Mouse (Mus musculus) Patski (cell line): ENCODE results near the gene Susd1. TPM values are rescaled to one million over a fixed set of nuclear protein-coding genes. Genes with fewer than 3 reads are reported as not detected.

Experiments
- ATAC-seq: fragments of 100-300 bp; one replicate; pipeline ENCODE4 v1.8.0; 2021
- CTCF ChIA-PET: fragments of 350-600 bp; sonication (Branson Sonifier 250); formaldehyde crosslinking; loops from one replicate; lab custom pipeline; 2022; ENCODE audit warnings: inconsistent platforms; lab: Charles Lee
- POLR2A ChIA-PET: fragments of 350-600 bp; sonication (Branson Sonifier 250); formaldehyde crosslinking; loops from one replicate; lab custom pipeline; 2022; ENCODE audit warnings: antibody characterized with exemption, inconsistent platforms; lab: Charles Lee
- DNase-seq: peaks from one replicate; pipeline ENCODE4 v3.0.0-alpha.2; 2011; ENCODE audit warnings: low read depth, low spot score
- H3K27me3 ChIP-seq: fragments of 371-371 bp; one replicate; pipeline ENCODE4 v1.5.1; 2021
- CTCF ChIP-seq: fragments of 100-300 bp; IDR thresholded peaks from one replicate; pipeline ENCODE4 v1.5.1; 2021
- in situ Hi-C: fragments of 300-500 bp; cut with MboI; formaldehyde crosslinking; loops from 3 replicates; pipeline ENCODE4 v1.11.1; 2018; ENCODE audit warnings: low pct_unique_long_range_greater_than_20kb, mixed read lengths
- polyA plus RNA-seq: library from polyadenylated mRNA; unstranded; gene quantifications from one replicate; pipeline ENCODE4 v1.2.3, GENCODE M21; 2021

Susd1 gene
- polyA plus RNA-seq, 1 experiment from 2014 or later: 2.1 TPM

DNA sequence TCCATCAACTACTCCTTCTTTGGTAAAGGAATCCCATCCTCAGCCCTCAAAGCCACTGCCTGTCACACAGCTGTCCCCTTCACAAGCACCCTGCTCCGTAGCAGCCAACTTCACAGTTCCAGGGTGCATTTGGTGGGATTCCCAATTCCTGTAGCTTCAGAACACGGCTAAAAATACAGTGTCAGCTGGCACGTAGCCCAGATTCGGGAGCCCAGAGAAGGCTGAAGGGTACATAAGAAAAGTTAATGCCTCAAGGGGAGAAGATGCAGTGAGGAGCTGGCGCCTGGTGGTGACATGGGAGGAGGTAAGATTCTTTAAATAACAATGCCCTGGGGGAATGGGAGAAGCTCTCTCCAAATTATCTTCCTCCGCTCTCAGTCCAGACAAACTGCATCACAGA, 34.1 kb downstream of the Susd1 start:
- in situ Hi-C loops: no loop called here
- ATAC-seq: no peak
- TF ChIP-seq CTCF: no peak
- POLR2A ChIA-PET: no interaction called here
- no peaks in the 10 kb centered on the region for H3K27me3 ChIP-seq
- no peak for DNase-seq
- CTCF ChIA-PET: interaction anchor here (1.1 kb wide), 1 partner anchor 22 kb away, joined by 3 read pairs; no protein-coding TSS in a partner anchor

DNA sequence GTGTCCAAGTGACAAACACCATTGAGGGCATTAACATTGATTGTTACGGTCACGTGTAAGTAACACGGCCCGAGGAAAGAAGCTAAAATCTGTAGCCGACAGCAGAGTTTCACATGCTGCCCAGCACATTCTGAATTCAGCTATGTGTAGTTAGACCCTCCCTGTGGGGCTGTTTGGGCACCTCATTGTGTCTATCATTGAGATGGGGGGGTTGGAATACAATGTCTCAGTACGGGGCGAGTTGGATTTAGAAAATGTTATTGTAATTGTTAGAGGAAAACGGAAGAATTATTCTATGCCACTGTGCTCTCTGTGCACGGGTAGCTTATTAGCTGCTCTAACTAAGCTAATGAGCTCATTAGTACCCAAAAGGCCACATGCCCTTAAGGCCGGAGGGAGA, 37.5 kb downstream of the Susd1 start:
- ATAC-seq: no peak

DNA sequence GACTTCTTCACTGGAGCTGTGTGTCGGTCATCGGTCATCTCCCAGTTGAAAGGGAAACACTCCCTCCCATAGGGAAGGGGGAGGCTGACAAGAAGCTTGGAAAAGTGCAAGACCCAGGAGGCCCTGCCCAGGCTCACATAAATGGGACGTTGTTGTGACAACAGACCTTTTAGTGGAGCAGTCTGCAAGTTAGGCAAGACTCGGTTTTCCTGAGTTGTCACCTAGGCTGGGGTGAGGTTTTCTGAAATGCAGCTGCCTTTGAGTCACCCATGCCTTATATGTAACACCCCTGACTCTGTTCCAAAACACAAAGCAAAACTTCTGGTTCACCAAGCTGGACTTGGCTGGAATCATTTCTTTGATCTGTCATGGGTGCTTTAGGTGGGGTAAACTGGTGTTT, 39.1 kb downstream of the Susd1 start:
- DNase-seq (no peak), ATAC-seq (no peak)
- no peak for TF ChIP-seq CTCF
- POLR2A ChIA-PET: no interaction called here
- H3K27me3 ChIP-seq: no peaks in the 10 kb centered on the region
- CTCF ChIA-PET: interaction anchor here (0.7 to 1.1 kb wide), 2 partner anchors 11 to 34 kb away, joined by 3 to 4 read pairs; no protein-coding TSS in a partner anchor
- in situ Hi-C loops: no loop called here

More for the DNA sequence above, 37.5 kb downstream of the Susd1 start:
- no peaks in the 10 kb centered on the region for H3K27me3 ChIP-seq
- DNase-seq: no peak
- no peak for TF ChIP-seq CTCF
- ChIA-PET POLR2A (no interaction called here), CTCF (interaction anchor here (1.1 kb wide), 1 partner anchor 13 kb away, joined by 4 read pairs; no protein-coding TSS in a partner anchor)
- in situ Hi-C loops: no loop called here

DNA sequence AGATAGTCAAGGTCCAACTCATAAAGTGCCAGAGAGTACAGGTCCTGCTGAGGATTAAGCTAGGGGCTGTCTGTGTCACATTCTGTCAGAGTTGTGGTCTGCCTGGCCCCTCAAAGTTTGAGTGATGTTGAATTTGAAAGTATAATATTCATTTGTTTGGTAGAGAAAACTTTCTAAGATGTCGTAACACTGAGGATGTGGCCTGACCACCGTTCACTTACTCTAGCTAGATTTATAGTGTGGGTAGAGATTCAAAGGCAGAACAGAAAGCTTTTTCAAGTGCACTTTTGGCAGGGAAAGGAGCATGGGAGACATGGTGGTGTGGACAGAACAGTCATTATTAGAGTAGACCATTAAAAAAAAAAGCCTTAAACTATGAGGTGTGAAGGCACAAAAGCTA, 42.9 kb downstream of the Susd1 start:
- no peak for DNase-seq
- ATAC-seq: no peak
- no peak for TF ChIP-seq CTCF
- POLR2A ChIA-PET: no interaction called here
- CTCF ChIA-PET: no interaction called here
- H3K27me3 ChIP-seq: no peaks in the 10 kb centered on the region
- in situ Hi-C loops: no loop called here

DNA sequence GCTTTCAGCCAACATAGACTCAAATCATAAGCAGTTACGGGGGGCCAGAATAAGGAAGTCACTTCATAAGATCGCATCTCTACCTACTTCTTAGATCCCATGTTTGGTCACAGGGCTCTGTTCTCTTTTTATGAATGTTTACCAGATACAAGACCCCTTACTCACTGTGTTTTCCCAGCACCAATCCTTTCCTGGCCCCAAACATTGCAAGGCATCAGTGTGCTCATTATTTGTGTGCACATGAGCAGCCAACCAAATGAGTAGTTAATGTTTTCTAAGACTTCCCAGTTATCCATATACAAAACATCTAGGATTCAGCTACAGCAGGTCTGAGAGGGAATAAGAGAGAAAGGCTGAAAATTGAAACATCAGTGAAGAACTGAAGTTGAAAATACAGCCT, 44.3 kb downstream of the Susd1 start:
- TF ChIP-seq CTCF: no peak
- DNase-seq (peak; percentile 59), ATAC-seq (no peak)
- in situ Hi-C loops: loop anchor here (5.0 kb wide), 1 partner anchor 58 kb away; no protein-coding TSS in a partner anchor
- no peaks in the 10 kb centered on the region for H3K27me3 ChIP-seq
- ChIA-PET CTCF (interaction anchor here (1.2 to 1.6 kb wide), 2 partner anchors 13 to 24 kb away, joined by 4 read pairs; no protein-coding TSS in a partner anchor), POLR2A (no interaction called here)

DNA sequence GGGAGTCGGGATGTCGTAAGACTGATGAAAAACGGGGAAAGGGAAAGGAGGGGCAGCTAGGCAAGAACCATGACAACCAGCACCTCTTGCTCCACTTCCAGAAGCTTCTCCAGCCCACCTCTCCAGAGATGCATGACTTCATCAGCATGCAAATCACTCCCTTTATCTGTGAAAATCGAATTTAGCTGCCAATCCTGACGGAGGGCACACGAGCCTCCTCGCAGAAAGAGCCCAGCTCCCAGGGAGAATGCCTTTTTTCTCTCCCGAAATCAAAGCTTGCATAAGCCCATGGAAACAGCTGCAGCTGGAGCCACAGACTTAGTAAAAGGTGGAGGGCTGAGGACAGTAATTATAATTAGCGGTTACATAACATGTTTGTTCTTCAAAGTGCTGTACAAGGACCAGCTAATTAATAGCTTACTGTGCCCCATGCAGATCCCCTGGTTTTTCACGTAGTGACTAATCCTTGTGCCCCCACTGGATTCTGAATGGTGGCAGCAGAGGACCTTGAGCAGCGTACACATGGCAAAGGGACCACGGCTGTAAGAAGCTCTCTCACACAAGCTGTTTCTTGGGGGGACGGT, 49.9 kb downstream of the Susd1 start:
- ATAC-seq (no peak), DNase-seq (no peak)
- POLR2A ChIA-PET: no interaction called here
- in situ Hi-C loops: no loop called here
- H3K27me3 ChIP-seq: no peaks in the 10 kb centered on the region
- CTCF ChIA-PET: interaction anchor here (1.2 to 2.3 kb wide), 6 partner anchors 9 to 181 kb away, joined by 3 to 12 read pairs (median 4); no protein-coding TSS in a partner anchor
- peak; percentile 41 for TF ChIP-seq CTCF

DNA sequence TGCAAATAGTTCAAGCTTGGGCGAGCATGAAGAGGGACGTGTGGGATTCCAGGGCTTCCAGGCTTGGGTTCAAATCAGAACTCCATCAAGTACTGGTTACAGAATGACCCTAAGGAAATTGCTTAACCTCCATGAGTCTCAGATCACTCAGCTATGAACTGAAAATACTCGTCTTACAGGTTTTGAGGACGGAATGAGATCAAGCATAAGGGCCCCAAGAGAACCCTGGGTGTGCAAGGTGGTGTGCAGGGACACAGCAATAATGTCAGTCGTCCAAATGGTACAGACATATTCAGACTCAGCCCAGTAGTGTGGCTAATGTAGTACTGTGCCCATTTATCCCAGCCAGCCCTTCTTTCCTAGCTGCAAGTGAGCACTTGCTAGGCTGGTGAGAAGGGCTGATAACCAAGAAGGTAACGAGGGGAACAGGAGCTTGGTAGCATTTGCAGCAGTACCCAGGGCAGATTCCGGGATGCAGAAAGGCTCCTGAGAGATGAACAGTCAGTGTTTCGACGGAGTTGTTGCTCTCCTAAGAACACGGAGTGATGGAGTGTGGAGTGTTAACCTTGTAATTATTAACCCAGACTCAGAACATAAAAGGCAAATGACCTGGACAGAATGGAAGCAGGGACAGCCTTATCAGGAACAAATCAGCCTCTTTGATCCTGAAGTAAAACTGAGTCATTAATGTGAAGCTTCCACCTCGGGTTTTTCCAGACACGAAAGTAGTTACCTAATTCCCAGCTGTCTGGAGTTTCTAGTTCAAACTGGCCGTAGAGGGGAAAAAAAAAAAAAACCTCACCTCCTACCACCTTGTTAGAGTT, 50.8 kb downstream of the Susd1 start:
- ATAC-seq (peak; percentile 31), DNase-seq (peak; percentile 53)
- ChIA-PET CTCF (interaction anchor here (1.2 to 1.7 kb wide), 5 partner anchors 10 to 182 kb away, joined by 3 to 6 read pairs (median 4); no protein-coding TSS in a partner anchor), POLR2A (no interaction called here)
- in situ Hi-C loops: no loop called here
- no peak for TF ChIP-seq CTCF
- H3K27me3 ChIP-seq: no peaks in the 10 kb centered on the region

DNA sequence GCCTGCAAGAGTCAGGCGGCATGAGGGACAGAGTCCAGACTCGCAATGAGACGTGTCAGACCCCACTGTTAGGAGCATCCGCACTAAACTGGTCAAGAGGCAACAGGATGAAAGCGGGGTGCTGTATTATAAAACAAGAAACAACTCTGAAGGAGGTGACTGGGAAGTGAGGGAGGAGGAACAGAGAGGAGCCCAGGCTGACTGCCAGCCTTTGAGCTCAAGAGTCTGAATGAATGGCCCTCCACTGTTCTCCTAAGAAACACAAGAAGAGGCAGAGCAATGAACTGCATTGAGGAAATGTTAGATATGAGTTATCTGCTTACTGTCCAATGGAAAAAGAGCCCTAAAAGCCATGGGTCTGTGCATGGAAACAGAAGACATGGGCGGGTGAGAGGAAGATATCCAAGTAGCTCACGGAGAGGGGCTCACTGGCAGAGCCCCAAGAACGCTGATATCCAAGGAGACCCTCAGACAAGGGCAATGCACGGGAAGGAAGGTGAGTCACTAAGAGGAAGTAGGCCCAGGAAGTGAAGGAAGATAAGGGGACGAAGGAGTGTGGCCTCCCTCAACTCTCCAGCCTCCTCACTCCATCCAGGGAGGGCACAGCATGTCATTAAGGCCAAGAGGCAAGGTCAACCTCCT, 53.1 kb downstream of the Susd1 start:
- H3K27me3 ChIP-seq: no peaks in the 10 kb centered on the region
- CTCF ChIA-PET: no interaction called here
- no peak for TF ChIP-seq CTCF
- no peak for DNase-seq
- POLR2A ChIA-PET: no interaction called here
- no peak for ATAC-seq
- in situ Hi-C loops: no loop called here

DNA sequence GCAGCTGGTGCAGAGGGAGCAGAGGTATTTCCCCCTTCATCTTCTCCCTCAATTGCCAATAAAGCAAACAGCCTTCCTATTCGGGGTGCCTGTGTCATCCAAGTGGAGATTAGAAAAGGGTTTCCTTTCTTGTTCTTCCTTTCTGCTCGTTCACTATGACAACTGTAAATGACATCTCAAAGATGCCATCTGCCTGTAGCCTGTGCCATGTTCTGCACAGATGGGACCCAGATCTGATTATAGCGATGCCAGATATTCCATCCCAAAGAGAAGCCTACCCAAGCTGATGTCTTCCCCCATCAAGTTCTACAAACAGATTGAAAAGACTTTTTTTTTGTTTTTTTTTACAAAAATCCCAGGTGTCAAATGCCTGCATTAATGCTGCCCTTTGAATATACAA, 54.6 kb downstream of the Susd1 start:
- ATAC-seq (no peak), DNase-seq (no peak)
- in situ Hi-C loops: loop anchor here (5.0 kb wide), 1 partner anchor 189 kb away; no protein-coding TSS in a partner anchor
- POLR2A ChIA-PET: no interaction called here
- H3K27me3 ChIP-seq: no peaks in the 10 kb centered on the region
- TF ChIP-seq CTCF: no peak
- CTCF ChIA-PET: no interaction called here

DNA sequence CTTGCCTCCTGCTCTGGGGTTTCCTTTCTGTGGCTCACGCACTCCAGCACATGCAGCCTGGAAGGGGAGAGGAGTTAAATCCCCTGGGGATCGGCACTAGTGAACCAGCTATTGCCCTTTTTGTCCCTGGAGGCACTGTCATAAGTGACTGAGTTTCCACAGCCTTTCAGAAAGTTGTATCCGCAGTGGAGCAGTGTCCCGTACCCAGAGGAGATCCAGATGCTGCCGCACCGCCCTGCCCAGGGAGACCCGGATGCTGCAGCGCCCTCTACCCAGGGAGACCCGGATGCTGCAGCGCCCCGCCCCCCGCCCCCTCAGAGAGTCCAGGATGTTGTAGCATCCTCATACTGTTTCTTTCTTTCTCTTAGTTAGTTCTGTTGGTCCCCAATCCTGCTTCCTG, 56.3 kb downstream of the Susd1 start:
- no peak for DNase-seq
- in situ Hi-C loops: loop anchor here (5.0 kb wide), 1 partner anchor 190 kb away; no protein-coding TSS in a partner anchor

More for the DNA sequence above, 56.3 kb downstream of the Susd1 start:
- POLR2A ChIA-PET: interaction anchor here (0.7 to 1.0 kb wide), 2 partner anchors 16 to 190 kb away, joined by 3 to 4 read pairs; no protein-coding TSS in a partner anchor
- no peak for ATAC-seq
- no peaks in the 10 kb centered on the region for H3K27me3 ChIP-seq
- CTCF ChIA-PET: interaction anchor here (1.7 to 3.0 kb wide), 7 partner anchors 12 to 190 kb away, joined by 4 to 32 read pairs (median 10); no protein-coding TSS in a partner anchor
- no peak for TF ChIP-seq CTCF
